Mouse (Mus musculus) G1E (cell line): ENCODE results near the gene Rps10. TPM values are rescaled to one million over a fixed set of nuclear protein-coding genes. Genes with fewer than 3 reads are reported as not detected.

Experiments
- ATAC-seq: 2 replicates; pipeline ENCODE4 v1.8.0; 2016; ENCODE audit warnings: mild to moderate bottlenecking; ENCODE audit not compliant: insufficient number of reproducible peaks, poor library complexity, low FRiP score, severe bottlenecking; ENCODE audit errors: extremely low read depth
- DNase-seq: peaks from one replicate; pipeline ENCODE4 v3.0.0; 2012; ENCODE audit warnings: low spot score
- H3K27me3 ChIP-seq: 2 replicates; pipeline ENCODE4 v1.6.1; 2012; ENCODE audit warnings: mild to moderate bottlenecking, low read length, inconsistent platforms; ENCODE audit not compliant: insufficient read depth
- H3K36me3 ChIP-seq: replicated peaks from 2 replicates; pipeline ENCODE3; 2012; ENCODE audit warnings: mild to moderate bottlenecking, inconsistent platforms
- H3K4me1 ChIP-seq: 2 replicates; pipeline ENCODE4 v1.6.1; 2012; ENCODE audit warnings: low read depth, low read length, inconsistent platforms, mixed read lengths; ENCODE audit not compliant: insufficient read depth
- H3K4me3 ChIP-seq: 2 replicates; pipeline ENCODE4 v1.5.1; 2012; ENCODE audit warnings: low read depth, mild to moderate bottlenecking, inconsistent platforms, low read length, moderate library complexity, mixed read lengths
- H3K9me3 ChIP-seq: replicated peaks from 2 replicates; pipeline ENCODE4 v1.6.1; 2012; ENCODE audit warnings: inconsistent platforms
- CTCF ChIP-seq: IDR thresholded peaks from 2 replicates; pipeline ENCODE4 v1.5.1; 2012; ENCODE audit warnings: low read depth, low read length, inconsistent platforms, mixed read lengths
- GATA1 ChIP-seq: IDR thresholded peaks from 2 replicates; pipeline ENCODE4 v1.6.1; 2012; ENCODE audit warnings: borderline replicate concordance, low read length, inconsistent platforms, mixed read lengths
- GATA2 ChIP-seq: IDR thresholded peaks from 2 replicates; pipeline ENCODE4 v1.6.1; 2012; ENCODE audit warnings: low read depth, low read length, inconsistent platforms, borderline replicate concordance
- POLR2AphosphoS5 ChIP-seq: IDR thresholded peaks from 2 replicates; pipeline ENCODE4 v1.6.1; 2012; ENCODE audit warnings: low read depth, low read length, inconsistent platforms; ENCODE audit not compliant: insufficient replicate concordance
- TAL1 ChIP-seq: conservative IDR thresholded peaks from 2 replicates; pipeline ENCODE4 v1.6.1; 2012; ENCODE audit warnings: low read depth, low read length, inconsistent platforms, mixed read lengths
- polyA plus RNA-seq: library from polyadenylated mRNA; stranded (reverse); fragments of >175 nt; gene quantifications from 2 replicates; pipeline ENCODE4 v1.2.3, GENCODE M21; 2012
- total RNA-seq, 2 experiments: library from RNA; stranded (forward) in 1 of 2; stranded (reverse) in 1 of 2; fragments of 200-1000 nt in 1 of 2; fragments of >200 nt in 1 of 2; fragmentation: Nextera tagmentation in 1 of 2; gene quantifications; 2 replicates each; pipeline ENCODE4 v1.2.3; 2014 to 2017

Rps10 gene
- total and polyA plus RNA-seq, 3 experiments = 2,438 to 3,635 (median 2,816) TPM

DNA sequence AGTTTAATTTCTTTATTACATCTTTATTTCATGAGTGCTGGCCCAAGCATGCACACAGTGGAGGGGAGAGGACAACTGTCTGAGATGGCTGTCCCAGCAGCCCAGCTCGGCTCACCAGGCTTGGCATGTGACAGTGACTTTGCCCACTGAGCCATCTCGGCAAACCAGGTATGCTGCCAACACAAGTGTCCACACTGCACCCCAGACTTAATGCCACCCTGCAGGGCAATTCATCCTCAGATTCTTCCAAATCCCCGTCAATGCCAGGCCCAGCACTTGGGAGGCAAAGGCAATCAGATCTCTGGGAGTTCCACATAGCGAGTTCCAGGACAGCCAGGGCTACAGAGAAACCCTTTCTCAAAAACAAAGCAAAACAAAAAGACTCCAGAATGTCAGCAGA is 23.5 kb downstream of the Rps10 start:
- H3K36me3 ChIP-seq = peaks cover 92% of the 10 kb centered on the region
- no peak for DNase-seq
- H3K27me3 ChIP-seq = no peaks in the 10 kb centered on the region
- no peak overlapping the region for H3K4me3 ChIP-seq
- H3K4me1 ChIP-seq = peaks cover 63% of the 10 kb centered on the region
- no peak for ATAC-seq
- no peak for TF ChIP-seq POLR2AphosphoS5
- no peak for TF ChIP-seq CTCF
- no peak for TF ChIP-seq GATA2
- TF ChIP-seq TAL1 = no peak
- no peak for TF ChIP-seq GATA1
- H3K9me3 ChIP-seq = peaks cover 7% of the 10 kb centered on the region

DNA sequence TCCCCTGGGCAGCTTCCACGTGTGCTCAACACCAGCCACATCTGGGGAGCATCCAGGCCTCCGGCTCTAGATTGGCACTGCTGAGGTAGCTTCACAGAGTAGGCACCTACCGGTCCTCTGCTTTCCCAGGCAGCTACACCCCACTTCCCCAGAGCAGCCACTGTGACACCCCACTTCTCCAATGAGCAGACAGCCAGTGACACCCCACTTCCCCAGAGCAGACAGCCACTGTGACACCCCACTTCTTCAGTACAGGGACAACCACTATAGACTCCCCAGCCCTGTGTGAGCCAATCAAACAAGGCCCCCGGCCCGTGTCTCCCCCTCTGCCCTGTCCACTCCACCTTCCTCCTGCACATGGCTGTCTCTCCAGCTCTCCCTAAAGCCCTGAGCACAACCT is 24.5 kb downstream of the Rps10 start:
- H3K36me3 ChIP-seq = peaks cover 90% of the 10 kb centered on the region
- peaks cover 2% of the 10 kb centered on the region; the same call in 1 of the 2 replicates for H3K9me3 ChIP-seq
- DNase-seq = no peak
- no peak for TF ChIP-seq GATA1
- no peak for TF ChIP-seq TAL1
- TF ChIP-seq CTCF = no peak
- TF ChIP-seq POLR2AphosphoS5 = no peak
- no peak for TF ChIP-seq GATA2
- H3K4me1 ChIP-seq = peaks cover 63% of the 10 kb centered on the region
- H3K27me3 ChIP-seq = no peaks in the 10 kb centered on the region
- no peak overlapping the region; the same call in 1 of the 2 replicates for H3K4me3 ChIP-seq
- ATAC-seq = no peak

DNA sequence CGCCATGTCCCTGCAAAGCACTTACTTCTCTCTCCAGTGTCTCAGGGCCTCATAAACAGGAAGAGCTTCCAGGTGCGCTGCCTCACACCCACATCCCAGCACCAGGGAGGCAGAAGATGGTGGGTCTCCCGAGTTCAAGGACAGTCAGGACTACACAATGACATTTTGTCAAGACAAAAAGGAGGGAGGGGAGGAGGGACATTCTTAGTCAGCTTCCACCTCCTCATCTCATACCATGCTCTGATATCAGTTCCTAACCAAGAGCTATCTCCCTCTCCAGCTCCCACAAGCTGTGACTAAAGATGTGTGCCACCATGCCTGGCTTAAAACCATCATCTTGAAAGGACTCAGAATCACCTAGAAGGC is 25.0 kb downstream of the Rps10 start:
- H3K27me3 ChIP-seq = no peaks in the 10 kb centered on the region
- peaks cover 58% of the 10 kb centered on the region for H3K4me1 ChIP-seq
- H3K36me3 ChIP-seq = peaks cover 90% of the 10 kb centered on the region
- no peak for DNase-seq
- H3K9me3 ChIP-seq = 0 out of 2 replicates have a peak, but pooled peaks cover 2% of the 10 kb centered on the region
- TF ChIP-seq TAL1 = no peak
- TF ChIP-seq CTCF = no peak
- TF ChIP-seq GATA2 = no peak
- no peak for TF ChIP-seq POLR2AphosphoS5
- TF ChIP-seq GATA1 = no peak
- no peak overlapping the region for H3K4me3 ChIP-seq
- ATAC-seq = no peak

DNA sequence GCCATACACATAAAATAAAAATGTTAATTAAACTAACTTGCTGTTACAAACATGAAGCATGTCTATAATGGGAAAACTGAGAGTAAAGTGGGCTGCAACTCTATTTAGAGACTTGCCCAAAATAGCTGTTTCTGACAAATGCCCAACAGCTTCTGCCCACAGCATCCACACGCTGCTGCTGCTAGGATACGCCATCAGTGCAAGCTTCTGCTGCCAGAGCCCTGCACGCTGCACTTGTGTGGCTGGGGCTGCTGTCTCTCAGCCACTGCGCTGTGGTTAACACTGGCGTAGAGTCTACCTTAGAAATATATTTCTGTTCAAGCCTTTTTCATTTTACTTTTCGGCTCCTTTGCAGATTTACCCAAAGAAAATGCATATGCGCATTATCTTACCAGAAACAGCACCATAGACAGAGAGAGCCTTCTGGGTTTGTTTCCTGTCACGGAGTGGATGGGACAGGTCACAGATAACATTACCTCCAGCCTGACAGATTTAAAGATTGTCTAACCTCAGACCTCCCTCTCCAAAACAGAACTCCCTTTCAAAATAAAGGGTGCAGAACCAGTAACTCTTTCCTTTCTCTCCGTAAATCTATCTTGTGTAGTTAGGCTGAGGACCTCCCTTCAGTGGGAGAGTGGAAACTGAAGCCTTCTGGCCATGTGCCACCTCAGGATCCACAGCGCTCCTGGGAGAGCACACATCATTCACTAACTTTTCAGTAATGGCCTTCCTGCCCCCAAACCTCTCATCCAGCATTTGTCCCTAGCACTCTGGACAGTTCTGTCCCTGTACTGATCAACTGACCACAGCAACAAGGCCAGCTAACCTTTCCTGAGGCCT is 25.6 kb downstream of the Rps10 start:
- H3K27me3 ChIP-seq = no peaks in the 10 kb centered on the region
- peaks cover 59% of the 10 kb centered on the region for H3K4me1 ChIP-seq
- H3K4me3 ChIP-seq = no peak overlapping the region
- 0 out of 2 replicates have a peak, but pooled peaks cover 2% of the 10 kb centered on the region for H3K9me3 ChIP-seq
- ATAC-seq (no peak), DNase-seq (no peak)
- no peak for TF ChIP-seq CTCF
- TF ChIP-seq TAL1 = no peak
- TF ChIP-seq GATA2 = no peak
- TF ChIP-seq GATA1 = no peak
- no peak for TF ChIP-seq POLR2AphosphoS5
- peaks cover 92% of the 10 kb centered on the region for H3K36me3 ChIP-seq

DNA sequence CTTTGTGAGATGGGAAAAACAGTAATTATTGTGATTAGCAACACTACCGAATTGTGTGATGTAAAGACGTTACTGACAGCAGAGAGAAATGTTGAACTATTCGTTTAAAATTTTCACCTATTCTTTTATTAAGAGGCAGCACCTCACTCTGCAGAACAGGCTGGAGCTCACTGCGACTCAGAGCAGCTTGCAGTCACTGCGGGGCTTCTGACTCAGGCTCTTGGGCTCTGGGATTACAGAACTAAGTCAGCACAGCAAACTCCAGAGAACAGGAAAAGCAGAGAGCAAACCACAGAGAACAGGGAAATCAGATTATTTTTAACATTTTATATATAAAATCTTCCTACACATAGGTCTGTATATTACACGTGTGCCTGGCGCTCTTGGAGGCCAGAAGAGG is 26.9 kb downstream of the Rps10 start:
- Histone ChIP-seq H3K27me3 (no peaks in the 10 kb centered on the region), H3K9me3 (0 out of 2 replicates have a peak, but pooled peaks cover 2% of the 10 kb centered on the region), H3K4me1 (peaks cover 59% of the 10 kb centered on the region), H3K36me3 (peaks cover 89% of the 10 kb centered on the region), H3K4me3 (no peak overlapping the region)
- TF ChIP-seq POLR2AphosphoS5 = no peak
- TF ChIP-seq CTCF = no peak
- no peak for TF ChIP-seq TAL1
- DNase-seq (no peak), ATAC-seq (no peak)

DNA sequence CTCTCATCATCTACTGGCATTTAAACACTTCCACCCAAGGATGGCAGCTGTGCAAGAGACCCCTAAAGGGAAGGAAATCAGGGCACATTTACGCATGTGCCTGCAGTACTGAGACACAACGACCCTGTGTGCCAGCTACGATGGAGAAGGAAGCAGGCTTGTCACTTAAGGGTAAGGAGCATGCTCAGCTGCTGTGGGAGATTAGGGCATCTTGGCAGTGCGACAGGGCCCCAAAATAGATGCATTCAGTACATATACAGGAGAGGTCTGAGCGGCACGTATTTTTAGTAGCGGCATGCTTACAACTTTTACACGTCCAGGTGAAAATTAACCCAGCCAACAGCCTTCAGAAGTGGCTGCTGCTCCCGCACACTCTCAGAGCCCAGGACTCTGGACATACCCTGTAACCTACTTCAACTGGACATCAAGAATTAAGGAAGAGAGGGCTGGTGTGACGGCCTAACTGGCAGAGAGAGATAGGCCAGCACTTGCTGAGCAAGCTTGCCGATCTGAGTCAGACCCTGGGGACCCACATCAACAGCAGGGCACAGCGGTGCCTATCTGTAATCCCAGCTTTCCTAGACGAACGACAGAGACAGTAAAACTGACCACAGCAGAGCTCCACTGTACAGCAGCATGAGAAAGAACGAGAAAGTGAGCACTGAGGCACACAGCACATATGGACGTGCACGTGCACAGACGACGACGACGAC is 32.8 kb downstream of the Rps10 start:
- peaks cover 76% of the 10 kb centered on the region for H3K36me3 ChIP-seq
- no peaks in the 10 kb centered on the region for H3K27me3 ChIP-seq
- ATAC-seq = no peak; the same call in 1 of the 2 replicates
- TF ChIP-seq GATA2 (no peak), TAL1 (0 out of 2 replicates have a peak, but pooled peaks have one; percentile 12), CTCF (no peak), GATA1 (no peak), POLR2AphosphoS5 (no peak)
- H3K9me3 ChIP-seq = no peaks in the 10 kb centered on the region
- DNase-seq = no peak
- H3K4me1 ChIP-seq = peaks cover 54% of the 10 kb centered on the region
- H3K4me3 ChIP-seq = no peak overlapping the region
